Mouse (Mus musculus) cortical plate, adult 2 months (tissue): ENCODE results near the gene Etv1.

Experiments used
- CTCF ChIP-seq: fragments of 200-500 bp; IDR thresholded peaks from 2 replicates; pipeline ENCODE4 v1.5.1; 2011; ENCODE audit warnings: mild to moderate bottlenecking, control low read depth, low read length; ENCODE audit not compliant: insufficient read depth; ENCODE audit errors: extremely low read depth
- POLR2A ChIP-seq: fragments of 200-500 bp; IDR thresholded peaks from 2 replicates; pipeline ENCODE4 v1.6.1; 2011; ENCODE audit warnings: mild to moderate bottlenecking, low read length, control low read depth; ENCODE audit not compliant: insufficient read depth; ENCODE audit errors: extremely low read depth

DNA sequence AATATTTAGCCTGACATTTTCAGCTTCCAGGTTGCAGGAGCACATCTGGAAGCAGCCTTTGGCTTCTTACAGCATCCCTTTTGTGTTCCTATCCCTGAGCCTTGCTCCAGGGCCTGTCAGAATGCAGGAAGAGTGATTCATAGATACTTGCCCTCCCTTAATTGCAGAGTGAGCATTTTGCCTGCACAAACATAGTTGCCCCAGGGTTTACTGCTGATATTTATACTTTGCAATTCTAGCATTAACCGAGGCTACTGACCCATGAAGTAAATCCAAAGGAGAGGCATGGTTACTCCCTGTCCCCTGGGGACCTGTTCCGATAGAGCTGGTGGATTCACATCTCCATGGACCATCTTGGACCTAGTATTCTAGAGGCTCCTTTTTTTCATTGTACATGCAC is 14.5 kb downstream of the Etv1 start:
- TF ChIP-seq POLR2A (no peak), CTCF (no peak)
